Mouse (Mus musculus) liver, adult 2 months (tissue): Measurements from ENCODE around the gene Kcnk10.

Experiments
- CTCF ChIP-seq: fragments of 200-500 bp; IDR thresholded peaks from 2 replicates; pipeline ENCODE4 v1.5.1; 2011; ENCODE audit warnings: low read depth, low read length, control low read depth
- POLR2A ChIP-seq: fragments of 200-500 bp; IDR thresholded peaks from 2 replicates; pipeline ENCODE4 v1.6.1; 2011; ENCODE audit warnings: low read length, control low read depth; ENCODE audit not compliant: insufficient read depth; ENCODE audit errors: extremely low read depth

- no peak for TF ChIP-seq POLR2A
- TF ChIP-seq CTCF, result no peak
Observed at GRCm38 (mm10) chr12:98501045-98501444, 77.1 kb downstream of the Kcnk10 start.
